Mouse (Mus musculus) 416B (cell line): ENCODE results near the gene Atg7.
"Not testable (repeated sequence)": the region's sequence is repeated elsewhere in the genome, so short reads cannot be mapped to it uniquely, and the experiment has no call there.

Experiments used
- DNase-seq: peaks from one replicate; pipeline ENCODE4 v3.0.0; 2011; ENCODE audit warnings: low read depth

Gene Atg7

GRCm38 (mm10) chr6:114642601-114643528 lies at the start of gene Atg7:
Gene Atg7, plus strand, starts transcription at chr6:114643097.
- peak; percentile 96 for DNase-seq

GRCm38 (mm10) chr6:114614076-114614475 lies 28.8 kb upstream of the Atg7 start:
- DNase-seq, result not testable (repeated sequence)

GRCm38 (mm10) chr6:114633886-114634285 lies 9.0 kb upstream of the Atg7 start:
- not testable (repeated sequence) for DNase-seq

- DNase-seq, result peak; percentile 61
Observed at GRCm38 (mm10) chr6:114643716-114644115, 819 bp downstream of the Atg7 start.

GRCm38 (mm10) chr6:114644531-114644930 lies 1.6 kb downstream of the Atg7 start:
- peak; percentile 88 for DNase-seq

- no peak for DNase-seq
Observed at GRCm38 (mm10) chr6:114646201-114646600, 3.3 kb downstream of the Atg7 start.

- no peak for DNase-seq
Observed at GRCm38 (mm10) chr6:114647011-114647410, 4.1 kb downstream of the Atg7 start.

- DNase-seq, result peak; percentile 56
Observed at GRCm38 (mm10) chr6:114648352-114649030, 5.6 kb downstream of the Atg7 start.

GRCm38 (mm10) chr6:114652209-114652608 lies 9.3 kb downstream of the Atg7 start:
- peak; percentile 25 for DNase-seq

- DNase-seq, result no peak
Observed at GRCm38 (mm10) chr6:114656826-114657600, 14.1 kb downstream of the Atg7 start.

- DNase-seq, result peak; percentile 77
Observed at GRCm38 (mm10) chr6:114657807-114658206, 14.9 kb downstream of the Atg7 start.

GRCm38 (mm10) chr6:114659278-114659991 lies 16.5 kb downstream of the Atg7 start:
- DNase-seq, result peak; percentile 61

- peak; percentile 93 for DNase-seq
Observed at GRCm38 (mm10) chr6:114659992-114660800, 17.3 kb downstream of the Atg7 start.

- no peak for DNase-seq
Observed at GRCm38 (mm10) chr6:114663707-114664106, 20.8 kb downstream of the Atg7 start.

GRCm38 (mm10) chr6:114664716-114665115 lies 21.8 kb downstream of the Atg7 start:
- no peak for DNase-seq

GRCm38 (mm10) chr6:114667518-114667917 lies 24.6 kb downstream of the Atg7 start:
- no peak for DNase-seq

- DNase-seq, result peak; percentile 57
Observed at GRCm38 (mm10) chr6:114674771-114675170, 31.9 kb downstream of the Atg7 start.

GRCm38 (mm10) chr6:114676091-114676490 lies 33.2 kb downstream of the Atg7 start:
- DNase-seq, result no peak

- no peak for DNase-seq
Observed at GRCm38 (mm10) chr6:114682092-114682711, 39.3 kb downstream of the Atg7 start.

GRCm38 (mm10) chr6:114683741-114684140 lies 40.8 kb downstream of the Atg7 start:
- peak; percentile 51 for DNase-seq
